ENCODE assay signal across 9 mouse cellular contexts in genomic region chr19:23400485-23400884, GRCm38 (mm10). TPM values are rescaled to one million over a fixed set of nuclear protein-coding genes. Genes with fewer than 3 reads are reported as not detected.
A peak's percentile ranks its signal among the peaks of the same experiment; 100 is the strongest.
DNase-seq lines count a peak whose midpoint lies in the region; ATAC-seq and TF ChIP-seq lines count a peak whose summit lies in the region.
"Had no signal": no experiment of that assay in that cellular context is flagged by ENCODE, and none has a peak within 500 bp of the region (broad histone marks: within the 10 kb centered on the region; RNA-seq: fewer than 3 reads in every experiment).

No protein-coding gene starts in this region.

- H3K9ac ChIP-seq in hindbrain, embryonic 16.5 days (ENCODE audit: low read depth, low read length): no peak overlapping the region
- H3K9ac ChIP-seq in lung, postnatal 0 days (replicated peaks; ENCODE audit: low read depth): no peak overlapping the region

- H3K9me3 ChIP-seq in hindbrain, embryonic 16.5 days (ENCODE audit: control insufficient read depth, low read length): no peaks in the 10 kb centered on the region
- no peaks in the 10 kb centered on the region for H3K9me3 ChIP-seq in hindbrain, embryonic 10.5 days
- H3K9me3 ChIP-seq in lung, postnatal 0 days (ENCODE audit: low read length): no peaks in the 10 kb centered on the region
- H3K9me3 ChIP-seq: G1E had no signal

- H3K4me3 ChIP-seq in hindbrain, embryonic 16.5 days (ENCODE audit: low read length): no peak overlapping the region
- H3K4me3 ChIP-seq in hindbrain, embryonic 10.5 days: no peak overlapping the region
- no peak overlapping the region for H3K4me3 ChIP-seq in lung, postnatal 0 days (ENCODE audit: low read depth, low read length)

- H3K27me3 ChIP-seq in hindbrain, embryonic 16.5 days (replicated peaks; ENCODE audit: control insufficient read depth, insufficient read depth, low read length): 0 out of 2 replicates have a peak, but pooled peaks cover 2% of the 10 kb centered on the region
- H3K27me3 ChIP-seq in hindbrain, embryonic 10.5 days (ENCODE audit: insufficient read depth, poor library complexity, severe bottlenecking): peaks cover 2% of the 10 kb centered on the region; the same call in 1 of the 2 replicates
- no peaks in the 10 kb centered on the region for H3K27me3 ChIP-seq in lung, postnatal 0 days (replicated peaks; ENCODE audit: insufficient read depth, low read length)

- no peaks in the 10 kb centered on the region for H3K4me1 ChIP-seq in hindbrain, embryonic 16.5 days (ENCODE audit: control insufficient read depth, insufficient read depth, low read depth, low read length)
- peaks cover 9% of the 10 kb centered on the region; the same call in 1 of the 2 replicates for H3K4me1 ChIP-seq in hindbrain, embryonic 10.5 days (replicated peaks)
- no peaks in the 10 kb centered on the region for H3K4me1 ChIP-seq in lung, postnatal 0 days (ENCODE audit: insufficient read depth, low read depth, low read length)

- no peak overlapping the region for H3K27ac ChIP-seq in hindbrain, embryonic 16.5 days (ENCODE audit: low read depth, low read length)
- no peak overlapping the region for H3K27ac ChIP-seq in hindbrain, embryonic 10.5 days
- H3K27ac ChIP-seq in lung, postnatal 0 days (ENCODE audit: low read length): no peak overlapping the region

- 50% methylated on average over 5 of the region's 5 CpGs for WGBS in hindbrain, embryonic 16.5 days
- 70% methylated on average over 5 of the region's 5 CpGs for WGBS in hindbrain, embryonic 10.5 days
- WGBS in lung, postnatal 0 days: 37% methylated on average over 5 of the region's 5 CpGs

- no peak overlapping the region for H3K4me2 ChIP-seq in hindbrain, embryonic 16.5 days (ENCODE audit: low read length)
- no peak overlapping the region for H3K4me2 ChIP-seq in lung, postnatal 0 days (replicated peaks; ENCODE audit: low read depth, low read length)

- TF ChIP-seq CTCF in lung, postnatal 0 days (IDR thresholded peaks at IDR 0.05): no peak

- no peaks in the 10 kb centered on the region for H3K36me3 ChIP-seq in hindbrain, embryonic 16.5 days (ENCODE audit: control insufficient read depth, insufficient read depth, low read length)
- no peaks in the 10 kb centered on the region for H3K36me3 ChIP-seq in hindbrain, embryonic 10.5 days
- no peaks in the 10 kb centered on the region for H3K36me3 ChIP-seq in lung, postnatal 0 days (ENCODE audit: insufficient read depth, low read length)
- H3K36me3 ChIP-seq: G1E had no signal

- ATAC-seq in hindbrain, embryonic 16.5 days: peak; percentile 72
- ATAC-seq in lung, postnatal 0 days: peak; percentile 66

- no peak for DNase-seq in hindbrain, embryonic 10.5 days (ENCODE audit: low spot score)
- DNase-seq in adrenal gland, postnatal 14 days: peak; percentile 40
- DNase-seq in gastrocnemius, postnatal 4 days (ENCODE audit: low spot score in 2 of 2): peak; percentile 19 to 58
- DNase-seq in lung, postnatal 0 days (ENCODE audit: low spot score): peak; percentile 87
- DNase-seq in frontal cortex, postnatal 25 days (ENCODE audit: low spot score in 2 of 2): no peak
- no peak for DNase-seq in thymus, postnatal 36 days
- DNase-seq in layer of hippocampus, postnatal 36 days: no peak

- no peak for TF ChIP-seq EP300 in lung, postnatal 0 days (IDR thresholded peaks at IDR 0.05)

RNA-seq across cellular contexts. Expression of gene Mamdc2, which starts 47.8 kb away (rescaled TPM):
- polyA plus RNA-seq in hindbrain, embryonic 16.5 days (2015; fragmentation: Nextera tagmentation; extraction: Ambion mirVana): 2.5 and 2.6 TPM in 2 replicates
- polyA plus RNA-seq in hindbrain, embryonic 10.5 days (2016; fragmentation: Nextera tagmentation; extraction: Ambion mirVana): 1.2 and 1.3 TPM in 2 replicates
- 2.0 and 2.3 TPM in 2 replicates for total RNA-seq in adrenal gland, postnatal 14 days (2021)
- 1 to 10 TPM; 2.9 to 3.3 TPM for total RNA-seq in gastrocnemius, postnatal 4 days (2021)
- 12.8 and 13.8 TPM in 2 replicates for polyA plus RNA-seq in lung, postnatal 0 days (2015; fragmentation: Nextera tagmentation; extraction: Ambion mirVana)
- under 1 TPM; 0.82 to 0.83 TPM for total RNA-seq in layer of hippocampus, postnatal 36 days (2021)
- polyA plus RNA-seq: G1E had no signal

Comparison
In these comparisons a context has a peak if more than half of its experiments do, and no peak if none do; other contexts are left out.
1. DNase-seq: peak in adrenal gland, postnatal 14 days (single experiment), gastrocnemius, postnatal 4 days (2 of 2) and lung, postnatal 0 days (single experiment); none in hindbrain, embryonic 10.5 days (single experiment), frontal cortex, postnatal 25 days (0 of 2), thymus, postnatal 36 days (0 of 2) and layer of hippocampus, postnatal 36 days (0 of 2).